Mouse (Mus musculus) fat pad, adult 2 months (tissue): ENCODE measurements around the gene Rsph1.

ENCODE experiments used
- DNase-seq: peaks from one replicate; pipeline ENCODE4 v3.0.0-alpha.2; 2011; ENCODE audit warnings: low read depth, low spot score; ENCODE audit errors: extremely low read depth

Rsph1 gene

GRCm38 (mm10) chr17:31304895-31305775 is 28.0 kb upstream of the Rsph1 start:
- no peak for DNase-seq

GRCm38 (mm10) chr17:31303401-31303800 is 26.2 kb upstream of the Rsph1 start:
- no peak for DNase-seq

GRCm38 (mm10) chr17:31300736-31301135 is 23.6 kb upstream of the Rsph1 start:
- no peak for DNase-seq

- DNase-seq: no peak
Observed at GRCm38 (mm10) chr17:31299981-31300380, 22.8 kb upstream of the Rsph1 start.

- DNase-seq: no peak
Observed at GRCm38 (mm10) chr17:31298419-31299209, 21.4 kb upstream of the Rsph1 start.

GRCm38 (mm10) chr17:31297521-31297939 is 20.3 kb upstream of the Rsph1 start:
- DNase-seq: no peak

GRCm38 (mm10) chr17:31295892-31296781 is 19.0 kb upstream of the Rsph1 start:
- DNase-seq: no peak

GRCm38 (mm10) chr17:31295215-31295891 is 18.2 kb upstream of the Rsph1 start:
- no peak for DNase-seq

GRCm38 (mm10) chr17:31294363-31295214 is 17.4 kb upstream of the Rsph1 start:
- no peak for DNase-seq

- DNase-seq: no peak
Observed at GRCm38 (mm10) chr17:31290859-31291258, 13.7 kb upstream of the Rsph1 start.

- no peak for DNase-seq
Observed at GRCm38 (mm10) chr17:31290311-31290710, 13.1 kb upstream of the Rsph1 start.

GRCm38 (mm10) chr17:31288999-31289726 is 12.0 kb upstream of the Rsph1 start:
- no peak for DNase-seq

- no peak for DNase-seq
Observed at GRCm38 (mm10) chr17:31287216-31287615, 10.0 kb upstream of the Rsph1 start.

- no peak for DNase-seq
Observed at GRCm38 (mm10) chr17:31286492-31286891, 9.3 kb upstream of the Rsph1 start, which contains the start of gene Slc37a1. TSS of gene Slc37a1 (plus strand) at chr17:31286792.

GRCm38 (mm10) chr17:31285867-31286266 is 8.7 kb upstream of the Rsph1 start:
- no peak for DNase-seq

- no peak for DNase-seq
Observed at GRCm38 (mm10) chr17:31282687-31283053, 5.5 kb upstream of the Rsph1 start.

GRCm38 (mm10) chr17:31281830-31282686 is 4.9 kb upstream of the Rsph1 start:
- no peak for DNase-seq

GRCm38 (mm10) chr17:31280269-31280668 is 3.1 kb upstream of the Rsph1 start:
- DNase-seq: no peak
